Mouse (Mus musculus) kidney, embryonic 14.5 days (tissue): ENCODE results near the gene Nr1d2. TPM values are rescaled to one million over a fixed set of nuclear protein-coding genes. Genes with fewer than 3 reads are reported as not detected.

Experiments used
- ATAC-seq: fragments of 200-750 bp; cut with Nextera tagmentation; 2 replicates; pipeline ENCODE4 v1.8.0; 2017; ENCODE audit warnings: moderate number of reproducible peaks, mild to moderate bottlenecking, moderate TSS enrichment, moderate library complexity; ENCODE audit not compliant: low FRiP score, low TSS enrichment
- H3K27ac ChIP-seq: fragments of 300-500 bp; sonication (generic); 2 replicates; pipeline ENCODE4 v1.5.1; 2014; ENCODE audit warnings: low read depth, mild to moderate bottlenecking, low read length, moderate library complexity, mixed read lengths
- H3K27me3 ChIP-seq: fragments of 300-500 bp; sonication (generic); 2 replicates; pipeline ENCODE4 v1.6.1; 2014; ENCODE audit warnings: mild to moderate bottlenecking, low read length; ENCODE audit not compliant: control insufficient read depth, insufficient read depth
- H3K36me3 ChIP-seq: fragments of 300-500 bp; sonication (generic); 2 replicates; pipeline ENCODE4 v1.6.1; 2014; ENCODE audit warnings: low read length, mixed read lengths; ENCODE audit not compliant: control insufficient read depth, insufficient read depth
- H3K4me1 ChIP-seq: fragments of 300-500 bp; sonication (generic); 2 replicates; pipeline ENCODE4 v1.6.1; 2014; ENCODE audit warnings: low read length, mixed read lengths; ENCODE audit not compliant: control insufficient read depth, insufficient read depth
- H3K4me2 ChIP-seq: fragments of 300-500 bp; sonication (generic); replicated peaks from 2 replicates; pipeline ENCODE4 v1.6.1; 2014; ENCODE audit warnings: low read depth, mild to moderate bottlenecking, low read length
- H3K4me3 ChIP-seq: fragments of 300-500 bp; sonication (generic); 2 replicates; pipeline ENCODE4 v1.5.1; 2014; ENCODE audit warnings: mild to moderate bottlenecking, low read length
- H3K9ac ChIP-seq: fragments of 300-500 bp; sonication (generic); 2 replicates; pipeline ENCODE4 v1.6.1; 2014; ENCODE audit warnings: low read depth, mild to moderate bottlenecking, low read length, moderate library complexity
- H3K9me3 ChIP-seq: fragments of 300-500 bp; sonication (generic); 2 replicates; pipeline ENCODE4 v1.6.1; 2016; ENCODE audit warnings: low read length; ENCODE audit not compliant: control insufficient read depth
- WGBS: fragments of 180-500 bp; shearing (Covaris S2); extraction: QIAGEN DNeasy Blood & Tissue Kit; methylation state at CpG from one replicate; pipeline ENCODE4 v1.1.7; 2014; 5-methylcytosine and 5-hydroxymethylcytosine counted together
- polyA plus RNA-seq: library from polyadenylated mRNA; unstranded; fragments of >200 nt; fragmentation: Nextera tagmentation; extraction: Ambion mirVana; gene quantifications from 2 replicates; pipeline ENCODE4 v1.2.1, GENCODE M21; 2014

Gene Nr1d2
- 5.7 and 11.8 TPM in 2 replicates for polyA plus RNA-seq

- Histone ChIP-seq H3K9me3 (no peaks in the 10 kb centered on the region), H3K27me3 (no peaks in the 10 kb centered on the region), H3K27ac (peak within 1 kb of the TSS; percentile 88), H3K4me2 (peak within 1 kb of the TSS; percentile 53), H3K36me3 (no peaks in the 10 kb centered on the region), H3K4me1 (0 out of 2 replicates have a peak, but pooled peaks cover 3% of the 10 kb centered on the region), H3K9ac (peak within 1 kb of the TSS; percentile 70), H3K4me3 (peak within 1 kb of the TSS; percentile 75)
- peak; percentile 96 for ATAC-seq
- WGBS: 1% methylated on average over 52 of the region's 66 CpGs
Measured at GRCm38 (mm10) chr14:18238750-18239731, at the start of gene Nr1d2. Gene Nr1d2 (minus strand): TSS chr14:18239127.

GRCm38 (mm10) chr14:18287391-18287790, 48.5 kb upstream of the Nr1d2 start:
- no peaks in the 10 kb centered on the region for H3K27me3 ChIP-seq
- no peak overlapping the region for H3K4me2 ChIP-seq
- no peaks in the 10 kb centered on the region for H3K9me3 ChIP-seq
- no peak overlapping the region for H3K4me3 ChIP-seq
- 79% methylated on average over 2 of the region's 2 CpGs for WGBS
- ATAC-seq: no peak
- no peak overlapping the region for H3K27ac ChIP-seq
- no peak overlapping the region for H3K9ac ChIP-seq
- no peaks in the 10 kb centered on the region for H3K4me1 ChIP-seq
- peaks cover 2% of the 10 kb centered on the region; the same call in 1 of the 2 replicates for H3K36me3 ChIP-seq

GRCm38 (mm10) chr14:18286441-18286840, 47.5 kb upstream of the Nr1d2 start:
- Histone ChIP-seq H3K36me3 (peaks cover 9% of the 10 kb centered on the region; the same call in 1 of the 2 replicates), H3K4me1 (no peaks in the 10 kb centered on the region), H3K4me2 (no peak overlapping the region), H3K9ac (no peak overlapping the region), H3K27ac (no peak overlapping the region), H3K9me3 (no peaks in the 10 kb centered on the region), H3K27me3 (no peaks in the 10 kb centered on the region), H3K4me3 (no peak overlapping the region)
- no peak for ATAC-seq
- 84% methylated on average over 2 of the region's 2 CpGs for WGBS

- Histone ChIP-seq H3K4me1 (no peaks in the 10 kb centered on the region), H3K27me3 (no peaks in the 10 kb centered on the region), H3K27ac (no peak overlapping the region), H3K9ac (no peak overlapping the region), H3K9me3 (no peaks in the 10 kb centered on the region), H3K36me3 (peaks cover 10% of the 10 kb centered on the region; the same call in 1 of the 2 replicates), H3K4me2 (no peak overlapping the region), H3K4me3 (no peak overlapping the region)
- WGBS: 86% methylated on average over 3 of the region's 3 CpGs
- no peak for ATAC-seq
Measured at GRCm38 (mm10) chr14:18285476-18285875, 46.5 kb upstream of the Nr1d2 start.

GRCm38 (mm10) chr14:18284581-18284980, 45.7 kb upstream of the Nr1d2 start:
- Histone ChIP-seq H3K27me3 (no peaks in the 10 kb centered on the region), H3K9me3 (no peaks in the 10 kb centered on the region), H3K4me3 (no peak overlapping the region), H3K4me1 (no peaks in the 10 kb centered on the region), H3K9ac (no peak overlapping the region), H3K4me2 (no peak overlapping the region), H3K36me3 (peaks cover 17% of the 10 kb centered on the region; the same call in 1 of the 2 replicates), H3K27ac (no peak overlapping the region)
- ATAC-seq: no peak
- WGBS: 84% methylated on average over 2 of the region's 2 CpGs

GRCm38 (mm10) chr14:18280375-18280774, 41.4 kb upstream of the Nr1d2 start:
- H3K4me1 ChIP-seq: no peaks in the 10 kb centered on the region
- H3K27ac ChIP-seq: no peak overlapping the region
- ATAC-seq: no peak
- WGBS: 98% methylated on average over 5 of the region's 5 CpGs
- H3K9ac ChIP-seq: no peak overlapping the region
- H3K9me3 ChIP-seq: no peaks in the 10 kb centered on the region
- no peak overlapping the region for H3K4me2 ChIP-seq
- H3K4me3 ChIP-seq: no peak overlapping the region
- H3K36me3 ChIP-seq: peaks cover 28% of the 10 kb centered on the region
- H3K27me3 ChIP-seq: no peaks in the 10 kb centered on the region

GRCm38 (mm10) chr14:18274526-18274925, 35.6 kb upstream of the Nr1d2 start:
- H3K27me3 ChIP-seq: no peaks in the 10 kb centered on the region
- H3K27ac ChIP-seq: no peak overlapping the region
- ATAC-seq: no peak
- H3K36me3 ChIP-seq: peaks cover 14% of the 10 kb centered on the region
- no peaks in the 10 kb centered on the region for H3K9me3 ChIP-seq
- H3K4me3 ChIP-seq: no peak overlapping the region
- no peak overlapping the region for H3K4me2 ChIP-seq
- 81% methylated on average over 1 of the region's 1 CpGs for WGBS
- H3K9ac ChIP-seq: no peak overlapping the region
- peaks cover 3% of the 10 kb centered on the region; the same call in 1 of the 2 replicates for H3K4me1 ChIP-seq

- no peak for ATAC-seq
- Histone ChIP-seq H3K4me1 (peaks cover 3% of the 10 kb centered on the region; the same call in 1 of the 2 replicates), H3K9me3 (no peaks in the 10 kb centered on the region), H3K9ac (peak overlapping the region; percentile 60; the same call in 1 of the 2 replicates), H3K36me3 (peaks cover 24% of the 10 kb centered on the region), H3K4me3 (peak overlapping the region; percentile 94), H3K27ac (peak overlapping the region; percentile 65; the same call in 1 of the 2 replicates), H3K27me3 (no peaks in the 10 kb centered on the region), H3K4me2 (peak overlapping the region; percentile 54)
- 7% methylated on average over 7 of the region's 7 CpGs for WGBS
Measured at GRCm38 (mm10) chr14:18271666-18272065, 32.7 kb upstream of the Nr1d2 start.
